Mouse (Mus musculus) lung, postnatal 0 days (tissue): ENCODE data around the gene Lama4.

Source experiments
- CTCF ChIP-seq: IDR thresholded peaks from 2 replicates; pipeline ENCODE4 v1.5.1; 2016; ENCODE audit warnings: antibody characterized with exemption, mild to moderate bottlenecking
- EP300 ChIP-seq: IDR thresholded peaks from 2 replicates; pipeline ENCODE4 v1.6.1; 2016; ENCODE audit warnings: antibody characterized with exemption, mild to moderate bottlenecking, control low read depth

DNA sequence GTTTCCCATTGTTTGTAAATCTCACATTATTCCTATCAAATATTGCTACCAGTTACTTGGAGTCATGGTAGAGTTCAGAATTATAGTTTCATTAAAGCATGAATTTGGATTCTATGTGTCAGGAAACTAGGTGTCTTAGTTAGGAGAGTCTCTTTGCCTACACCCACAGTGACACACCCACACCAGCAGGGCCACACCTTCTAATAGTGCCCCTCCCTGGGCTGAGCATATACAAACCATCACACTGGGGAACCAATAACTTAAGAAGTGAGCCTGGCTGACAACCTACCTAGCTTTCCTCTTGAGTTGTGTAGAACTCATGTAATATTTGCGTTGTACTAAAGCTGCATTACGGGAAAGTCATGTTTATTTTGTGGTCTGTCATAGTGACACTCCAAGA, 176.1 kb downstream of the Lama4 start:
- TF ChIP-seq CTCF (no peak), EP300 (no peak)
